Mouse (Mus musculus) adipocyte (in vitro differentiated cells): ENCODE measurements around the gene Map2k7.

Experiments
- DNase-seq: peaks from one replicate; pipeline ENCODE4 v3.0.0-alpha.2; 2016; ENCODE audit warnings: low spot score

Map2k7 gene

GRCm38 (mm10) chr8:4238434-4239192, at the start of gene Map2k7, which contains the start of gene Gm49320:
TSS of gene Map2k7 (plus strand) at chr8:4238740.
TSS of gene Gm49320 (plus strand) at chr8:4238865.
- DNase-seq = peak; percentile 100

- no peak for DNase-seq
These were observed 49.4 kb upstream of the Map2k7 start for GRCm38 (mm10) chr8:4189031-4189722.

- no peak for DNase-seq
These were observed 46.2 kb upstream of the Map2k7 start for GRCm38 (mm10) chr8:4192305-4192704.

- peak; percentile 85 for DNase-seq
These were observed 45.5 kb upstream of the Map2k7 start for GRCm38 (mm10) chr8:4192807-4193587.

GRCm38 (mm10) chr8:4193588-4193894, 45.0 kb upstream of the Map2k7 start:
- no peak for DNase-seq

GRCm38 (mm10) chr8:4201321-4201720, 37.2 kb upstream of the Map2k7 start:
- no peak for DNase-seq

GRCm38 (mm10) chr8:4205246-4206123, 33.1 kb upstream of the Map2k7 start:
- no peak for DNase-seq

GRCm38 (mm10) chr8:4206182-4207015, 32.1 kb upstream of the Map2k7 start:
- DNase-seq = no peak

- no peak for DNase-seq
These were observed 31.6 kb upstream of the Map2k7 start for GRCm38 (mm10) chr8:4207016-4207350.

GRCm38 (mm10) chr8:4211097-4211496, 27.4 kb upstream of the Map2k7 start:
- no peak for DNase-seq

- no peak for DNase-seq
These were observed 25.7 kb upstream of the Map2k7 start for GRCm38 (mm10) chr8:4212809-4213209.

- no peak for DNase-seq
These were observed 25.1 kb upstream of the Map2k7 start for GRCm38 (mm10) chr8:4213210-4214005.

GRCm38 (mm10) chr8:4214006-4214980, 24.2 kb upstream of the Map2k7 start:
- no peak for DNase-seq

- no peak for DNase-seq
These were observed 22.2 kb upstream of the Map2k7 start for GRCm38 (mm10) chr8:4216296-4216695.

GRCm38 (mm10) chr8:4216791-4217621, 21.5 kb upstream of the Map2k7 start, which contains the start of gene Prr36:
TSS of gene Prr36 (minus strand) at chr8:4217459.
- no peak for DNase-seq

- DNase-seq = no peak
These were observed 18.9 kb upstream of the Map2k7 start for GRCm38 (mm10) chr8:4219617-4220016.

GRCm38 (mm10) chr8:4222059-4222458, 16.5 kb upstream of the Map2k7 start:
- DNase-seq = no peak

- DNase-seq = no peak
These were observed 12.2 kb upstream of the Map2k7 start for GRCm38 (mm10) chr8:4226323-4226722.
